Comparison of ENCODE assay signal across 9 mouse cellular contexts in the genomic region with DNA sequence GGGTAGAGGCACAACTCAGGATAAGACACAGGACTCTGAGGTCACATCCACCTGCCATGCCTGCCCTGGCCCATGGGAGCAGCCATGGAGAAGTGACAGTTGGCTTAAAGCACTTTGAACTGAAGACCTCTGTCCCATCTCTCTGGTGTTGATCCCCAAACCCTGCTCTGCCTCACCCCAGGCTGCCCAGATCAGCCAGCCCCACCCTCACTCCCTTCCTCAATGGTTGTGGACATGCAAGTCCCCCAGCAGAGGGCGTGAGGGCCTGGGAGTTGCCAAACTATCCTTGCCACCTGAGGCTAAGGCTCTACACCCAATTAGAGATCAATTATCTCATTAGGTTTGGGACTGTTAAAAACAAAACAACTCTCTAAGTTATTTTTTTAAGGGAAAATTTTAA. TPM values are rescaled to one million over a fixed set of nuclear protein-coding genes. Genes with fewer than 3 reads are reported as not detected.
A peak's percentile ranks its signal among the peaks of the same experiment; 100 is the strongest.
DNase-seq lines count a peak whose midpoint lies in the region; ATAC-seq lines count a peak whose summit lies in the region.
"Had no signal": no experiment of that assay in that cellular context is flagged by ENCODE, and none has a peak within 500 bp of the region (broad histone marks: within the 10 kb centered on the region; RNA-seq: fewer than 3 reads in every experiment).

No protein-coding gene starts in this region.

- no peak overlapping the region for H3K4me3 ChIP-seq in heart, embryonic 15.5 days
- no peak overlapping the region for H3K4me3 ChIP-seq in forebrain, embryonic 14.5 days (ENCODE audit: low read depth, low read length)

- no peak overlapping the region for H3K9ac ChIP-seq in heart, embryonic 15.5 days
- H3K9ac ChIP-seq in forebrain, embryonic 14.5 days (ENCODE audit: low read length): no peak overlapping the region

- H3K4me1 ChIP-seq in heart, embryonic 15.5 days (replicated peaks): peaks cover 49% of the 10 kb centered on the region
- H3K4me1 ChIP-seq in forebrain, embryonic 14.5 days (ENCODE audit: control insufficient read depth, insufficient read depth, low read length): peaks cover 3% of the 10 kb centered on the region; the same call in 1 of the 2 replicates

- peaks cover 45% of the 10 kb centered on the region for H3K27me3 ChIP-seq in heart, embryonic 15.5 days
- H3K27me3 ChIP-seq in forebrain, embryonic 14.5 days (replicated peaks; ENCODE audit: control insufficient read depth, insufficient read depth, low read length): 0 out of 2 replicates have a peak, but pooled peaks cover 3% of the 10 kb centered on the region

- H3K27ac ChIP-seq in heart, embryonic 15.5 days: no peak overlapping the region
- no peak overlapping the region for H3K27ac ChIP-seq in forebrain, embryonic 14.5 days (ENCODE audit: low read depth, low read length)

- H3K9me3 ChIP-seq in heart, embryonic 15.5 days (replicated peaks): no peaks in the 10 kb centered on the region
- no peaks in the 10 kb centered on the region for H3K9me3 ChIP-seq in forebrain, embryonic 14.5 days (replicated peaks; ENCODE audit: control insufficient read depth, low read length)

- no peak for ATAC-seq in heart, embryonic 15.5 days (replicated peaks; ENCODE audit: insufficient number of reproducible peaks, insufficient read depth, low FRiP score, low read depth)
- ATAC-seq in forebrain, embryonic 14.5 days: no peak

- peaks cover 28% of the 10 kb centered on the region; the same call in 1 of the 2 replicates for H3K36me3 ChIP-seq in heart, embryonic 15.5 days
- H3K36me3 ChIP-seq in forebrain, embryonic 14.5 days (ENCODE audit: control insufficient read depth, insufficient read depth, low read length): no peaks in the 10 kb centered on the region

- peak overlapping the region; percentile 62; the same call in 1 of the 2 replicates for H3K4me2 ChIP-seq in heart, embryonic 15.5 days
- no peak overlapping the region for H3K4me2 ChIP-seq in forebrain, embryonic 14.5 days (ENCODE audit: low read length)

- DNase-seq in heart, adult 8-10 months (ENCODE audit: low spot score): no peak
- peak; percentile 47 for DNase-seq in right cerebral cortex, adult 18-20 months
- no peak for DNase-seq in right cerebral cortex, postnatal 14 days
- DNase-seq in cerebellum, adult 9-10 months: peak; percentile 72
- DNase-seq in retina, embryonic 14.5 days (ENCODE audit: low spot score): peak; percentile 60
- DNase-seq in forebrain, embryonic 14.5 days (ENCODE audit: low spot score): no peak
- no peak for DNase-seq in gastrocnemius, postnatal 25 days

- WGBS in heart, embryonic 15.5 days: 15% methylated on average over 1 of the region's 1 CpGs
- 0% methylated on average over 1 of the region's 1 CpGs for WGBS in forebrain, embryonic 14.5 days

RNA-seq across cellular contexts. Expression of gene Eef1a2, which starts 3.0 kb away (rescaled TPM):
- polyA plus RNA-seq in heart, embryonic 15.5 days (2015; fragmentation: Nextera tagmentation; extraction: Ambion mirVana): 12.1 and 13.2 TPM in 2 replicates
- total RNA-seq in heart, adult 8-10 months (2022): 1,000 to 10,000 TPM; 1,613 to 1,715 (median 1,670) TPM
- 5.1 and 5.9 TPM in 2 replicates for polyA plus RNA-seq in forebrain, embryonic 14.5 days (2014; fragmentation: Nextera tagmentation; extraction: Ambion mirVana)
- 1,000 to 10,000 TPM; 1,917 to 2,157 TPM for total RNA-seq in gastrocnemius, postnatal 25 days (2021)

RNA-seq across cellular contexts. Expression of gene Kcnq2, which starts 18.7 kb away (rescaled TPM):
- polyA plus RNA-seq in heart, embryonic 15.5 days (2015; fragmentation: Nextera tagmentation; extraction: Ambion mirVana): 0.03 and 0.65 TPM in 2 replicates
- total RNA-seq in heart, adult 8-10 months (2022): under 1 TPM in 3 of 4 experiments, not detected in 1; 0.06 to 0.12 (median 0.09) TPM
- 22.8 and 31.2 TPM in 2 replicates for polyA plus RNA-seq in forebrain, embryonic 14.5 days (2014; fragmentation: Nextera tagmentation; extraction: Ambion mirVana)
- not detected for total RNA-seq in gastrocnemius, postnatal 25 days (2021)

RNA-seq across cellular contexts. Expression of gene Ppdpf, which starts 33.2 kb away (rescaled TPM):
- 146 and 165 TPM in 2 replicates for polyA plus RNA-seq in heart, embryonic 15.5 days (2015; fragmentation: Nextera tagmentation; extraction: Ambion mirVana)
- total RNA-seq in heart, adult 8-10 months (2022): 10 to 100 TPM; 45.3 to 54.3 (median 52.4) TPM
- polyA plus RNA-seq in forebrain, embryonic 14.5 days (2014; fragmentation: Nextera tagmentation; extraction: Ambion mirVana): 525 and 607 TPM in 2 replicates
- total RNA-seq in gastrocnemius, postnatal 25 days (2021): 10 to 100 TPM; 44.4 to 49.5 TPM

RNA-seq across cellular contexts. Expression of gene Ptk6, which starts 48.8 kb away (rescaled TPM):
- polyA plus RNA-seq in heart, embryonic 15.5 days (2015; fragmentation: Nextera tagmentation; extraction: Ambion mirVana): 0.05 TPM in 1 of 2 replicates, not detected in the other
- not detected for total RNA-seq in heart, adult 8-10 months (2022)
- not detected in 2 replicates for polyA plus RNA-seq in forebrain, embryonic 14.5 days (2014; fragmentation: Nextera tagmentation; extraction: Ambion mirVana)
- total RNA-seq in gastrocnemius, postnatal 25 days (2021): not detected
- polyA plus RNA-seq: intestine, embryonic 14.5 days had no signal

RNA-seq across cellular contexts. Expression of gene Srms, which starts 59.1 kb away (rescaled TPM):
- 0.09 and 0.10 TPM in 2 replicates for polyA plus RNA-seq in heart, embryonic 15.5 days (2015; fragmentation: Nextera tagmentation; extraction: Ambion mirVana)
- total RNA-seq in heart, adult 8-10 months (2022): under 1 TPM; 0.30 to 0.46 (median 0.38) TPM
- 0.16 and 0.25 TPM in 2 replicates for polyA plus RNA-seq in forebrain, embryonic 14.5 days (2014; fragmentation: Nextera tagmentation; extraction: Ambion mirVana)
- under 1 TPM; 0.20 to 0.24 TPM for total RNA-seq in gastrocnemius, postnatal 25 days (2021)

Comparison
In these comparisons a context has a peak if more than half of its experiments do, and no peak if none do; other contexts are left out.
1. DNase-seq: peak in right cerebral cortex, adult 18-20 months (single experiment), cerebellum, adult 9-10 months (single experiment) and retina, embryonic 14.5 days (single experiment); none in heart, adult 8-10 months (single experiment), right cerebral cortex, postnatal 14 days (single experiment), forebrain, embryonic 14.5 days (single experiment) and gastrocnemius, postnatal 25 days (single experiment).